In the genomic region with DNA sequence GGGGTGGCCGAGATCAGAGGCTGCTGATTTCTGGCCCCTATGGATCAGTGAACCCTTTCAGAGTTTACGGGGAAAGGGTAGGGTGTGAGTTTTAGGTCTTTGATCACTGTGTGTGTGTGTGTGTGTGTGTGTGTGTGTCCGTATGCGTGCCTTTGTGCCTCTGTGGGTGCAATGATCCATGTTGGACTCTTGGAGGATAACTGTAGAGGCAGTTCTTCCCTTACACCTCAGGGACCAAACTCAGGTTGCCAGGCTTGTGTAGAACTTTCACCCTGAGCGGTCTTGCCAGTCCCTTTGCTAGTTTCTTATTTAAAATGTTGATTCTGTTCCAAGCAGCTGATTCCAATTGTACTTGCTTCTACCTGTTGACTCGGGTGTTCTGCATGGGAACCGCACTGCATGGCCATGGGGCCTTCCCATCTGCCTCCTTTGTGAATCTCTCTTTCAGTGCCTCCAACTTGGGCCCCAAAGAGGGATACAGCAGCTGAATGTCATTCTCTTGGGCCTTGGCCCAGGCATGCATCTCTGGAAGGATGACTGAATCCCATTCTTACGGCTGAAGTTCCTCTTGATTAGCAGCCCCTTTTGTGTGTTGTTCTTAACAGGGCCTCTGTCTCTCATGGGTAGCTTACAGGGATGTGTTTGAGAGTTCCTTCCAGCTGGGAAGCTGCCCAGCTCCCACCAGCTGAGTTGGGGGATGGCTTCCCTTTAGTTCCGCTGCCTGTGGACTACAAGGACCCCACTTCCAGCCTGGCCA, we compare ENCODE assay signal across 8 mouse cellular contexts.
DNase-seq lines count a peak whose midpoint lies in the region; ATAC-seq lines count a peak whose summit lies in the region.

No protein-coding gene starts in this region.

- H3K4me2 ChIP-seq in neural tube, embryonic 13.5 days, result no peak overlapping the region
- H3K4me2 ChIP-seq in liver, embryonic 12.5 days, result no peak overlapping the region

- H3K9ac ChIP-seq in neural tube, embryonic 13.5 days, result no peak overlapping the region
- no peak overlapping the region for H3K9ac ChIP-seq in liver, embryonic 12.5 days

- no peaks in the 10 kb centered on the region for H3K9me3 ChIP-seq in neural tube, embryonic 13.5 days
- no peaks in the 10 kb centered on the region for H3K9me3 ChIP-seq in liver, embryonic 12.5 days (replicated peaks)

- peak; percentile 3 for DNase-seq in cerebellum, adult 9-10 months
- DNase-seq in neural tube, embryonic 10.5 days (ENCODE audit: extremely low spot score, low spot score), result no peak
- peak; percentile 23 to 31 for DNase-seq in layer of hippocampus, adult 8-10 months (ENCODE audit: low spot score in 2 of 2)
- DNase-seq in right cerebral cortex, postnatal 25 days, result peak; percentile 17
- no peak for DNase-seq in lung, adult 18-20 months

- H3K36me3 ChIP-seq in neural tube, embryonic 13.5 days, result no peaks in the 10 kb centered on the region
- no peaks in the 10 kb centered on the region for H3K36me3 ChIP-seq in liver, embryonic 12.5 days

- no peaks in the 10 kb centered on the region for H3K27me3 ChIP-seq in neural tube, embryonic 13.5 days
- no peaks in the 10 kb centered on the region for H3K27me3 ChIP-seq in liver, embryonic 12.5 days (replicated peaks)

- peak overlapping the region; percentile 59 for H3K27ac ChIP-seq in neural tube, embryonic 13.5 days (replicated peaks)
- H3K27ac ChIP-seq in liver, embryonic 12.5 days, result no peak overlapping the region

- no peak for ATAC-seq in cerebellum, adult (ENCODE audit: insufficient number of reproducible peaks, low FRiP score, low TSS enrichment)
- ATAC-seq in neural tube, embryonic 13.5 days (ENCODE audit: low read depth), result peak; percentile 76
- ATAC-seq in liver, embryonic 12.5 days, result no peak

- H3K4me3 ChIP-seq in neural tube, embryonic 13.5 days, result no peak overlapping the region
- H3K4me3 ChIP-seq in liver, embryonic 12.5 days, result no peak overlapping the region

- H3K4me1 ChIP-seq in neural tube, embryonic 13.5 days (replicated peaks), result peaks cover 22% of the 10 kb centered on the region
- H3K4me1 ChIP-seq in liver, embryonic 12.5 days, result peaks cover 18% of the 10 kb centered on the region

- 63% methylated on average over 9 of the region's 9 CpGs for WGBS in neural tube, embryonic 13.5 days
- 78% methylated on average over 9 of the region's 9 CpGs for WGBS in liver, embryonic 12.5 days (ENCODE audit: insufficient replicate concordance)

Comparison
In these comparisons a context has a peak if more than half of its experiments do, and no peak if none do; other contexts are left out.
1. DNase-seq: peak in cerebellum, adult 9-10 months (single experiment), layer of hippocampus, adult 8-10 months (2 of 2) and right cerebral cortex, postnatal 25 days (single experiment); none in neural tube, embryonic 10.5 days (single experiment) and lung, adult 18-20 months (0 of 2).